Mouse (Mus musculus) small intestine, adult 2 months (tissue): ENCODE measurements around the gene Polr2b. TPM values are rescaled to one million over a fixed set of nuclear protein-coding genes. Genes with fewer than 3 reads are reported as not detected.

ENCODE experiments used
- H3K27ac ChIP-seq: fragments of 200-500 bp; 2 replicates; pipeline ENCODE4 v1.5.1; 2012; ENCODE audit warnings: low read depth, low read length, control low read depth, inconsistent platforms; ENCODE audit not compliant: insufficient read depth
- H3K27me3 ChIP-seq: fragments of 200-500 bp; 2 replicates; pipeline ENCODE4 v1.6.1; 2012; ENCODE audit warnings: mild to moderate bottlenecking, moderate library complexity, low read length, inconsistent platforms; ENCODE audit not compliant: control insufficient read depth, insufficient read depth
- H3K36me3 ChIP-seq: fragments of 200-500 bp; 2 replicates; pipeline ENCODE4 v1.6.1; 2012; ENCODE audit warnings: mild to moderate bottlenecking, low read length, control low read depth, inconsistent platforms; ENCODE audit not compliant: control insufficient read depth, insufficient read depth
- H3K4me1 ChIP-seq: fragments of 200-500 bp; 2 replicates; pipeline ENCODE4 v1.6.1; 2012; ENCODE audit warnings: low read length, inconsistent platforms, mixed read lengths; ENCODE audit not compliant: control insufficient read depth, insufficient read depth, insufficient read length
- H3K4me3 ChIP-seq: fragments of 200-500 bp; 2 replicates; pipeline ENCODE4 v1.5.1; 2012; ENCODE audit warnings: low read depth, mild to moderate bottlenecking, control low read depth, inconsistent platforms, low read length, moderate library complexity
- CTCF ChIP-seq: fragments of 200-500 bp; IDR thresholded peaks from 2 replicates; pipeline ENCODE4 v1.5.1; 2012; ENCODE audit warnings: low read depth, mild to moderate bottlenecking, control low read depth, inconsistent platforms, low read length, moderate library complexity, mixed read lengths; ENCODE audit not compliant: insufficient replicate concordance, insufficient read length; ENCODE audit errors: extremely low read depth
- POLR2A ChIP-seq: fragments of 200-500 bp; IDR thresholded peaks from 2 replicates; pipeline ENCODE4 v1.6.1; 2012; ENCODE audit warnings: low read depth, mild to moderate bottlenecking, control low read depth, inconsistent platforms, low read length, moderate library complexity
- WGBS: fragments of 180-500 bp; shearing (Covaris S2); methylation state at CpG from one replicate; pipeline ENCODE4 v1.1.7; 2018; 5-methylcytosine and 5-hydroxymethylcytosine counted together
- polyA plus RNA-seq: library from polyadenylated mRNA; depleted of rRNA; stranded (reverse); fragments of >200 nt; gene quantifications from 2 replicates; pipeline ENCODE4 v1.2.3, GENCODE M21; 2012

Polr2b gene
- polyA plus RNA-seq, 1 experiment: 7.6 TPM

GRCm38 (mm10) chr5:77281518-77282174 is 28.3 kb upstream of the Polr2b start:
- TF ChIP-seq POLR2A (no peak), CTCF (no peak)
- Histone ChIP-seq H3K36me3 (peaks cover 50% of the 10 kb centered on the region), H3K27ac (no peak overlapping the region), H3K27me3 (no peaks in the 10 kb centered on the region), H3K4me3 (no peak overlapping the region), H3K4me1 (no peaks in the 10 kb centered on the region)
- WGBS: 84% methylated on average over 20 of the region's 20 CpGs

GRCm38 (mm10) chr5:77282242-77282641 is 27.7 kb upstream of the Polr2b start:
- WGBS: 86% methylated on average over 9 of the region's 9 CpGs
- no peaks in the 10 kb centered on the region for H3K27me3 ChIP-seq
- H3K4me3 ChIP-seq: no peak overlapping the region
- peaks cover 47% of the 10 kb centered on the region for H3K36me3 ChIP-seq
- no peak overlapping the region for H3K27ac ChIP-seq
- H3K4me1 ChIP-seq: no peaks in the 10 kb centered on the region
- no peak for TF ChIP-seq POLR2A
- no peak for TF ChIP-seq CTCF

GRCm38 (mm10) chr5:77285685-77286084 is 24.3 kb upstream of the Polr2b start:
- H3K4me1 ChIP-seq: no peaks in the 10 kb centered on the region; the same call in 1 of the 2 replicates
- peaks cover 50% of the 10 kb centered on the region for H3K36me3 ChIP-seq
- WGBS: 79% methylated on average over 7 of the region's 7 CpGs
- H3K27ac ChIP-seq: no peak overlapping the region
- no peak overlapping the region for H3K4me3 ChIP-seq
- TF ChIP-seq CTCF (no peak), POLR2A (no peak)
- H3K27me3 ChIP-seq: no peaks in the 10 kb centered on the region

- WGBS: 66% methylated on average over 5 of the region's 5 CpGs
- Histone ChIP-seq H3K27ac (no peak overlapping the region), H3K4me1 (no peaks in the 10 kb centered on the region; the same call in 1 of the 2 replicates), H3K27me3 (no peaks in the 10 kb centered on the region), H3K36me3 (peaks cover 39% of the 10 kb centered on the region), H3K4me3 (no peak overlapping the region)
- TF ChIP-seq CTCF (no peak), POLR2A (no peak)
These were observed 23.0 kb upstream of the Polr2b start for GRCm38 (mm10) chr5:77286904-77287303.

GRCm38 (mm10) chr5:77287901-77288300 is 22.0 kb upstream of the Polr2b start:
- TF ChIP-seq POLR2A (no peak), CTCF (no peak)
- peaks cover 36% of the 10 kb centered on the region for H3K36me3 ChIP-seq

GRCm38 (mm10) chr5:77289686-77290085 is 20.3 kb upstream of the Polr2b start:
- Histone ChIP-seq H3K4me1 (no peaks in the 10 kb centered on the region; the same call in 1 of the 2 replicates), H3K36me3 (peaks cover 43% of the 10 kb centered on the region), H3K27me3 (no peaks in the 10 kb centered on the region), H3K4me3 (no peak overlapping the region), H3K27ac (peak overlapping the region; percentile 29; the same call in 1 of the 2 replicates)
- 79% methylated on average over 8 of the region's 8 CpGs for WGBS
- no peak for TF ChIP-seq CTCF
- TF ChIP-seq POLR2A: no peak

More at GRCm38 (mm10) chr5:77287901-77288300, 22.0 kb upstream of the Polr2b start:
- Histone ChIP-seq H3K27me3 (no peaks in the 10 kb centered on the region), H3K4me3 (no peak overlapping the region), H3K27ac (no peak overlapping the region), H3K4me1 (no peaks in the 10 kb centered on the region; the same call in 1 of the 2 replicates)
- WGBS: 83% methylated on average over 6 of the region's 6 CpGs

GRCm38 (mm10) chr5:77290606-77291005 is 19.3 kb upstream of the Polr2b start:
- no peak overlapping the region for H3K4me3 ChIP-seq
- H3K36me3 ChIP-seq: peaks cover 42% of the 10 kb centered on the region
- no peak for TF ChIP-seq POLR2A
- no peak for TF ChIP-seq CTCF
- H3K27ac ChIP-seq: no peak overlapping the region
- no peaks in the 10 kb centered on the region for H3K27me3 ChIP-seq
- H3K4me1 ChIP-seq: no peaks in the 10 kb centered on the region; the same call in 1 of the 2 replicates
- 89% methylated on average over 2 of the region's 2 CpGs for WGBS
